In the genomic region with DNA sequence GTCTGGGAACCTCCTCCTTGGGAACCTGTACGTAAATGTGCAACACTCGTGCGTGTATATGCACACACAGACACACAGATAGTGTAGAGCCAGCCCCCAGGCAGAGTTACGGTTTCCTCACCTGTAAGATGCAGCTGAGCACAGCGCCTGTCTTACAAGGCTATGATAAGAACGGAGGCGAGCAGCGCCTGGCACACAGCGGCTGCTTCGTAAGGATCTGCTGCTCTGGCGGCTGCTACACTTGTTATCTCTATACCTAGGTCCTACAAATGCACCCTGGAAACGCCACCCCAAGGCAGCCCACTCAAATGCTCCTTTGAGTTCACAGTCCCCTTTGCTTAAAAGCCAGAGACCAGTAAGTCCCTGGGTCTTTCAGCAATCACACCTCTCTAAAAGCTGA, we compare ENCODE assay signal across 19 mouse cellular contexts. TPM values are rescaled to one million over a fixed set of nuclear protein-coding genes. Genes with fewer than 3 reads are reported as not detected.
DNase-seq lines count a peak whose midpoint lies in the region; ATAC-seq and TF ChIP-seq lines count a peak whose summit lies in the region.
"Had no signal": no experiment of that assay in that cellular context is flagged by ENCODE, and none has a peak within 500 bp of the region (broad histone marks: within the 10 kb centered on the region; RNA-seq: fewer than 3 reads in every experiment).

No protein-coding gene starts in this region.

- DNase-seq in liver, embryonic 13.5 days, result peak; percentile 31
- DNase-seq in liver, postnatal 0 days, result no peak
- no peak for DNase-seq in neural tube, embryonic 10.5 days (ENCODE audit: extremely low spot score, low spot score)
- DNase-seq in urinary bladder, postnatal 4 days (ENCODE audit: low spot score in 2 of 2), result no peak
- DNase-seq: adrenal gland, postnatal 10 days; cerebellum, adult 18-20 months; cerebellum, adult 9-11 months; cerebellum, postnatal 36 days; forebrain, postnatal 0 days; gastrocnemius, postnatal 14 days; heart, postnatal 36 days had no signal

- 0 out of 2 replicates have a peak overlapping the region, but pooled peaks have one; percentile 0 for H3K9ac ChIP-seq in liver, embryonic 13.5 days
- H3K9ac ChIP-seq in liver, postnatal 0 days (replicated peaks), result no peak overlapping the region
- H3K9ac ChIP-seq in hindbrain, embryonic 16.5 days (ENCODE audit: low read depth, low read length), result no peak overlapping the region
- H3K9ac ChIP-seq in forebrain, embryonic 16.5 days (replicated peaks; ENCODE audit: low read depth, low read length), result no peak overlapping the region
- H3K9ac ChIP-seq: embryonic facial prominence, embryonic 13.5 days; forebrain, postnatal 0 days; heart, embryonic 13.5 days; hindbrain, embryonic 15.5 days had no signal

- no peaks in the 10 kb centered on the region for H3K9me3 ChIP-seq in liver, embryonic 13.5 days (replicated peaks)
- no peaks in the 10 kb centered on the region for H3K9me3 ChIP-seq in liver, postnatal 0 days (ENCODE audit: low read length)
- H3K9me3 ChIP-seq in hindbrain, embryonic 16.5 days (ENCODE audit: control insufficient read depth, low read length), result no peaks in the 10 kb centered on the region
- H3K9me3 ChIP-seq in forebrain, embryonic 16.5 days (ENCODE audit: control insufficient read depth, low read length), result no peaks in the 10 kb centered on the region
- H3K9me3 ChIP-seq: embryonic facial prominence, embryonic 13.5 days; forebrain, embryonic 10.5 days; G1E; heart, embryonic 13.5 days; hindbrain, embryonic 15.5 days had no signal

- peak overlapping the region; percentile 8; the same call in 1 of the 2 replicates for H3K4me2 ChIP-seq in liver, embryonic 13.5 days
- H3K4me2 ChIP-seq in liver, postnatal 0 days (ENCODE audit: low read depth, low read length), result 0 out of 2 replicates have a peak overlapping the region, but pooled peaks have one; percentile 13
- H3K4me2 ChIP-seq in hindbrain, embryonic 16.5 days (ENCODE audit: low read length), result no peak overlapping the region
- no peak overlapping the region for H3K4me2 ChIP-seq in forebrain, embryonic 16.5 days (ENCODE audit: low read length)
- H3K4me2 ChIP-seq: embryonic facial prominence, embryonic 13.5 days; heart, embryonic 13.5 days; hindbrain, embryonic 15.5 days had no signal

- TF ChIP-seq CTCF in liver, postnatal 0 days (IDR thresholded peaks at IDR 0.05; ENCODE audit: low read depth), result no peak

- no peak for TF ChIP-seq EP300 in liver, postnatal 0 days (IDR thresholded peaks at IDR 0.05; ENCODE audit: low read depth)

- peak; percentile 70 for ATAC-seq in erythroid progenitor cell, adult 5-6 weeks (replicated peaks; ENCODE audit: low FRiP score, poor library complexity, severe bottlenecking)
- peak; percentile 85 for ATAC-seq in liver, embryonic 13.5 days (ENCODE audit: low read depth)
- peak; percentile 41; the same call in 1 of the 2 replicates for ATAC-seq in liver, postnatal 0 days
- no peak for ATAC-seq in hindbrain, embryonic 16.5 days
- no peak for ATAC-seq in forebrain, embryonic 16.5 days
- ATAC-seq: forebrain, postnatal 0 days had no signal

- H3K27me3 ChIP-seq in liver, embryonic 13.5 days, result no peaks in the 10 kb centered on the region
- no peaks in the 10 kb centered on the region for H3K27me3 ChIP-seq in liver, postnatal 0 days (ENCODE audit: insufficient read depth, low read length)
- H3K27me3 ChIP-seq in hindbrain, embryonic 16.5 days (replicated peaks; ENCODE audit: control insufficient read depth, insufficient read depth, low read length), result no peaks in the 10 kb centered on the region
- H3K27me3 ChIP-seq in forebrain, embryonic 16.5 days (replicated peaks; ENCODE audit: control insufficient read depth, insufficient read depth, low read length), result no peaks in the 10 kb centered on the region
- H3K27me3 ChIP-seq: embryonic facial prominence, embryonic 13.5 days; heart, embryonic 13.5 days; hindbrain, embryonic 15.5 days had no signal

- peaks cover 39% of the 10 kb centered on the region for H3K36me3 ChIP-seq in liver, embryonic 13.5 days
- H3K36me3 ChIP-seq in liver, postnatal 0 days (replicated peaks; ENCODE audit: insufficient read depth, low read length), result peaks cover 20% of the 10 kb centered on the region
- peaks cover 10% of the 10 kb centered on the region for H3K36me3 ChIP-seq in hindbrain, embryonic 16.5 days (ENCODE audit: control insufficient read depth, insufficient read depth, low read length)
- H3K36me3 ChIP-seq in forebrain, embryonic 16.5 days (ENCODE audit: control insufficient read depth, insufficient read depth), result peaks cover 11% of the 10 kb centered on the region

- H3K4me3 ChIP-seq in liver, embryonic 13.5 days (replicated peaks), result no peak overlapping the region
- no peak overlapping the region for H3K4me3 ChIP-seq in liver, postnatal 0 days (ENCODE audit: low read depth, low read length)
- H3K4me3 ChIP-seq in hindbrain, embryonic 16.5 days (ENCODE audit: low read length), result no peak overlapping the region
- H3K4me3 ChIP-seq in forebrain, embryonic 16.5 days (replicated peaks; ENCODE audit: low read length), result no peak overlapping the region
- H3K4me3 ChIP-seq: embryonic facial prominence, embryonic 13.5 days; forebrain, embryonic 10.5 days; heart, embryonic 13.5 days; hindbrain, embryonic 15.5 days had no signal

- 28% methylated on average over 12 of the region's 12 CpGs for WGBS in liver, embryonic 13.5 days (ENCODE audit: insufficient replicate concordance)
- 65% methylated on average over 12 of the region's 12 CpGs for WGBS in liver, postnatal 0 days (ENCODE audit: insufficient replicate concordance)
- WGBS in hindbrain, embryonic 16.5 days, result 95% methylated on average over 12 of the region's 12 CpGs
- WGBS in forebrain, embryonic 16.5 days, result 94% methylated on average over 12 of the region's 12 CpGs

- H3K4me1 ChIP-seq in liver, embryonic 13.5 days (replicated peaks), result peaks cover 21% of the 10 kb centered on the region
- no peaks in the 10 kb centered on the region for H3K4me1 ChIP-seq in liver, postnatal 0 days (ENCODE audit: insufficient read depth)
- H3K4me1 ChIP-seq in hindbrain, embryonic 16.5 days (ENCODE audit: control insufficient read depth, insufficient read depth, low read depth, low read length), result no peaks in the 10 kb centered on the region
- H3K4me1 ChIP-seq in forebrain, embryonic 16.5 days (replicated peaks; ENCODE audit: control insufficient read depth, insufficient read depth, low read length), result no peaks in the 10 kb centered on the region
- H3K4me1 ChIP-seq: embryonic facial prominence, embryonic 13.5 days; hindbrain, embryonic 15.5 days had no signal

- peak overlapping the region; percentile 57 for H3K27ac ChIP-seq in liver, embryonic 13.5 days
- no peak overlapping the region for H3K27ac ChIP-seq in liver, postnatal 0 days (ENCODE audit: low read depth)
- no peak overlapping the region for H3K27ac ChIP-seq in hindbrain, embryonic 16.5 days (ENCODE audit: low read depth, low read length)
- H3K27ac ChIP-seq in forebrain, embryonic 16.5 days (ENCODE audit: low read length), result no peak overlapping the region
- H3K27ac ChIP-seq: embryonic facial prominence, embryonic 13.5 days; forebrain, embryonic 10.5 days; heart, embryonic 13.5 days; hindbrain, embryonic 15.5 days had no signal

RNA-seq across cellular contexts. Expression of gene Klhdc3, which starts 10.0 kb away (rescaled TPM):
- total RNA-seq in erythroid progenitor cell, adult 5-6 weeks (2015; ENCODE audit: low replicate concordance), result 16.9 and 23.1 TPM in 2 replicates
- 5.1 and 17.2 TPM in 2 replicates for total RNA-seq in erythroid progenitor cell, adult 5-6 weeks (2017; ENCODE audit: low replicate concordance)
- polyA plus RNA-seq in liver, embryonic 13.5 days (2015; fragmentation: Nextera tagmentation; extraction: Ambion mirVana), result 73.1 and 75.6 TPM in 2 replicates
- polyA plus RNA-seq in liver, postnatal 0 days (2015; fragmentation: Nextera tagmentation; extraction: Ambion mirVana), result 60.0 and 63.0 TPM in 2 replicates
- 176 and 179 TPM in 2 replicates for polyA plus RNA-seq in hindbrain, embryonic 16.5 days (2015; fragmentation: Nextera tagmentation; extraction: Ambion mirVana)
- polyA plus RNA-seq in forebrain, embryonic 16.5 days (2015; fragmentation: Nextera tagmentation; extraction: Ambion mirVana), result 191 and 194 TPM in 2 replicates

RNA-seq across cellular contexts. Expression of gene Mea1, which starts 12.1 kb away (rescaled TPM):
- total RNA-seq in erythroid progenitor cell, adult 5-6 weeks (2015; ENCODE audit: low replicate concordance), result 15.1 and 22.6 TPM in 2 replicates
- 4.2 and 10.9 TPM in 2 replicates for total RNA-seq in erythroid progenitor cell, adult 5-6 weeks (2017; ENCODE audit: low replicate concordance)
- polyA plus RNA-seq in liver, embryonic 13.5 days (2015; fragmentation: Nextera tagmentation; extraction: Ambion mirVana), result 65.2 and 67.8 TPM in 2 replicates
- polyA plus RNA-seq in liver, postnatal 0 days (2015; fragmentation: Nextera tagmentation; extraction: Ambion mirVana), result 52.3 and 56.9 TPM in 2 replicates
- 317 and 353 TPM in 2 replicates for polyA plus RNA-seq in hindbrain, embryonic 16.5 days (2015; fragmentation: Nextera tagmentation; extraction: Ambion mirVana)
- polyA plus RNA-seq in forebrain, embryonic 16.5 days (2015; fragmentation: Nextera tagmentation; extraction: Ambion mirVana), result 208 and 240 TPM in 2 replicates

RNA-seq across cellular contexts. Expression of gene Ppp2r5d, which starts 14.2 kb away (rescaled TPM):
- 15.1 and 18.4 TPM in 2 replicates for total RNA-seq in erythroid progenitor cell, adult 5-6 weeks (2015; ENCODE audit: low replicate concordance)
- total RNA-seq in erythroid progenitor cell, adult 5-6 weeks (2017; ENCODE audit: low replicate concordance), result 17.1 and 22.8 TPM in 2 replicates
- 31.2 and 36.0 TPM in 2 replicates for polyA plus RNA-seq in liver, embryonic 13.5 days (2015; fragmentation: Nextera tagmentation; extraction: Ambion mirVana)
- polyA plus RNA-seq in liver, postnatal 0 days (2015; fragmentation: Nextera tagmentation; extraction: Ambion mirVana), result 11.2 and 12.5 TPM in 2 replicates
- 102 and 112 TPM in 2 replicates for polyA plus RNA-seq in hindbrain, embryonic 16.5 days (2015; fragmentation: Nextera tagmentation; extraction: Ambion mirVana)
- 87.5 and 96.6 TPM in 2 replicates for polyA plus RNA-seq in forebrain, embryonic 16.5 days (2015; fragmentation: Nextera tagmentation; extraction: Ambion mirVana)

RNA-seq across cellular contexts. Expression of gene Rrp36, which starts 16.5 kb away (rescaled TPM):
- total RNA-seq in erythroid progenitor cell, adult 5-6 weeks (2015; ENCODE audit: low replicate concordance), result 2.5 TPM in 1 of 2 replicates, not detected in the other
- 8.6 and 23.7 TPM in 2 replicates for total RNA-seq in erythroid progenitor cell, adult 5-6 weeks (2017; ENCODE audit: low replicate concordance)
- 31.7 and 31.9 TPM in 2 replicates for polyA plus RNA-seq in liver, embryonic 13.5 days (2015; fragmentation: Nextera tagmentation; extraction: Ambion mirVana)
- polyA plus RNA-seq in liver, postnatal 0 days (2015; fragmentation: Nextera tagmentation; extraction: Ambion mirVana), result 28.1 and 28.2 TPM in 2 replicates
- 51.4 and 54.8 TPM in 2 replicates for polyA plus RNA-seq in hindbrain, embryonic 16.5 days (2015; fragmentation: Nextera tagmentation; extraction: Ambion mirVana)
- polyA plus RNA-seq in forebrain, embryonic 16.5 days (2015; fragmentation: Nextera tagmentation; extraction: Ambion mirVana), result 47.7 and 51.1 TPM in 2 replicates

RNA-seq across cellular contexts. Expression of gene Pex6, which starts 20.6 kb away (rescaled TPM):
- total RNA-seq in erythroid progenitor cell, adult 5-6 weeks (2015; ENCODE audit: low replicate concordance), result 1.1 TPM in 1 of 2 replicates, not detected in the other
- total RNA-seq in erythroid progenitor cell, adult 5-6 weeks (2017; ENCODE audit: low replicate concordance), result 1.8 and 4.2 TPM in 2 replicates
- polyA plus RNA-seq in liver, embryonic 13.5 days (2015; fragmentation: Nextera tagmentation; extraction: Ambion mirVana), result 8.5 and 9.4 TPM in 2 replicates
- polyA plus RNA-seq in liver, postnatal 0 days (2015; fragmentation: Nextera tagmentation; extraction: Ambion mirVana), result 11.6 and 12.6 TPM in 2 replicates
- polyA plus RNA-seq in hindbrain, embryonic 16.5 days (2015; fragmentation: Nextera tagmentation; extraction: Ambion mirVana), result 23.0 and 25.7 TPM in 2 replicates
- polyA plus RNA-seq in forebrain, embryonic 16.5 days (2015; fragmentation: Nextera tagmentation; extraction: Ambion mirVana), result 22.7 and 24.6 TPM in 2 replicates

Comparison
In these comparisons a context has a peak if more than half of its experiments do, and no peak if none do; other contexts are left out.
1. ATAC-seq: peak in erythroid progenitor cell, adult 5-6 weeks (single experiment), liver, embryonic 13.5 days (single experiment) and liver, postnatal 0 days (single experiment); none in hindbrain, embryonic 16.5 days (single experiment) and forebrain, embryonic 16.5 days (single experiment).
2. H3K4me2 ChIP-seq: peak in liver, embryonic 13.5 days (single experiment) and liver, postnatal 0 days (single experiment); none in hindbrain, embryonic 16.5 days (single experiment) and forebrain, embryonic 16.5 days (single experiment).